Mouse (Mus musculus) layer of hippocampus, postnatal 25 days (tissue): ENCODE data around the gene Cabin1. TPM values are rescaled to one million over a fixed set of nuclear protein-coding genes. Genes with fewer than 3 reads are reported as not detected.

Source experiments
- DNase-seq, 2 experiments: peaks; one replicate each; pipeline ENCODE4 v3.0.0; 2022; ENCODE audit warnings: mixed read lengths in 2 of 2, low spot score in 1 of 2; ENCODE audit errors: extremely low spot score in 1 of 2
- total RNA-seq, 2 experiments: library from RNA; stranded (reverse); gene quantifications; 2 replicates each; pipeline ENCODE4 v1.2.3; 2021

Gene Cabin1
- total RNA-seq, 2 experiments from 2014 or later: 60.6 to 79.2 TPM

DNA sequence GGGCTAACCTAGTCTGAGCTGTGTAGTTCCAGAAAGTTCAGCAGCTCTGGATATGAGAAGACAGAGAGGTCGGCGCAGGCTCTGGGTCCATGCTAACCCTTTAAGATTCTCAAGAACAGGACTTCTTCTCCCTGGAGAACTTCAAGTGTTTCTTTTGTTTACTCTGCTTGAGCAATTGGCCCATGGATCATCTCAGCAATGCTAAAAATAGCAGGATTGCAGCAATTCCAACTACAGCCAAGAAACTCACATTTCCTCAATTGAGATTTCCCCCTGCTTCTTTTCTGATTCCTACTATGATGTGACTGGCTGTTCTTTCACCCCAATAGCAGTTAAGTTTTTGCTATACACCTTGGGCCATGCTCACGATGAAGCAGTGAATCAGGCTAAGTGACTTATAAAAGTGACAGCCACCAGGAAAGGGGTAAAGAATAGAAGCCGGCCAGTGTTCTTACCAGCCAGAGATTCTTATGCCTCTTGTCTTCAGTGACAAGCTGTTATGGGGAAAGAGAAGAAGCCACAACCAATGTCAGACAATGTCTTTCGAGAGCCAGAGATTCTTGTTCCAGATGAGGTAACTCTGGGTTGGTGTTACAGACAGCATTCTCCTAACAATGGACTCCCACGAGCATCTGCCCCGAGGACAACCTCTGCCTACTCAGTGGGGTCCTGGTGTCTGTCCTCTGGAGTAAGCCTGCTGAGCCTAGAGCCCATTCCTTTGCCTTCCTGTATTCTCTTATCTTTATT lies 87.1 kb downstream of the Cabin1 start:
- no peak for DNase-seq

GRCm38 (mm10) chr10:75676286-75676685 lies 87.9 kb downstream of the Cabin1 start:
- DNase-seq: no peak

DNA sequence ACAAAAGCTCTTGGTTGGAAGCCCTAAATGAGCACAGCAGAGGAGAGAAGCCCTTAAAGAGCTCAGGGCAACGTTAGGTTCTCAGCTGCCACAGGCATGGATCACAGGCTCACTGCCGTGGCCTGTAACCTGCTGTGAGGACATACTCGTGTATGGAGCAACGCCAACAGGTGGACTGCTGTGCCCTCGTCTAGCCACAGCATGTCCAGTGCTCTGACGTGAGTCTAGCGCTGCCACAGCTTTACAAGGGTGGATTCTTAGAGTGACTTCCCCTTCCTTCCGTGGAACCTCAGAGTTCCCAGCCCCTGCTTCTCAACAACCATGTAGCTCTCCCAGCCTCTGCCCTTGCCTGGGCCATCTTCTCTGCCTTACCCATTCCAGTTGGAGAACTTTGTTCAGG lies 88.5 kb downstream of the Cabin1 start:
- no peak for DNase-seq

DNA sequence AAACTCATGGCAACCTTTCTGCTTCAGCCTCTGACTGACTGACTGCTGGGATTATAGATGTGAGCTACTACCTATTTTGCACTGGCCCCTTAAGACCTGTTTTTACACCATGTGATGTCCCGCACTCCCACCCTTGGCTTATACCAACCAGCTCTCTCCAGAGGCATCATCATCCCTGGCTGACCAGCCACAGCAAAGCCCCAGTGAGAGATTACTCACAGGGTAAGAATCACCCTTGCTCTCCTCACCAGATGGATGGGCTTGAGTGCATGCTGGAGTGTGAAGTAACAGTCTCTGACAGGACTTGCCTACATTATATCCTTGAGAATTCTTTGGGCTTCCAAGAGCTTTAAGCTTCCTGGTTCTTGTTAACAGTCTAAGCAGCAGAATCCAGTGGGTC lies 94.2 kb downstream of the Cabin1 start:
- no peak for DNase-seq

GRCm38 (mm10) chr10:75667911-75668270 lies 96.2 kb downstream of the Cabin1 start:
- no peak for DNase-seq

- peak; percentile 59 to 60 for DNase-seq
Measured at GRCm38 (mm10) chr10:75667115-75667910, 96.8 kb downstream of the Cabin1 start.

- DNase-seq: no peak
Measured at GRCm38 (mm10) chr10:75666451-75667030, 97.6 kb downstream of the Cabin1 start.

- DNase-seq: no peak
Measured at GRCm38 (mm10) chr10:75664673-75665270, 99.4 kb downstream of the Cabin1 start.

DNA sequence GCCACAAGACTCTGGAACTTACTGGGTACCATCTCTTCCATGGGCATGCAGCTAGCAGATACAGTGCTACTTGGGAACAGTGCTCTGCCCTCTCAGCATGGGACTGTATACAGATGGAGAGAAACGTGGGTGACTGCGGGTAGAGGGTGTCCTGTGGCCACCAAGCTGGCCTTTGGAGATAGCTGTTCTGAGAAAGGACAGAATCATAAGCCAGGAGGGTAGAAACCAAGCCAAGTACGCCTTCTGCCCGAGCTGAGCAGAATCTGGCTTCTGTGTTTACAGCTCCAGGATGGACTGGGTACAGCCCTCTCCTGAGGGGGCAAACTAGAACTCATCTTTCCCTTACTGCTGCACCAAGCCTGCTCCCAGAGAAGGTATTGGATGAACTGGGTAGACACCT lies 101.6 kb downstream of the Cabin1 start:
- DNase-seq: no peak

GRCm38 (mm10) chr10:75661876-75662275 lies 102.3 kb downstream of the Cabin1 start:
- DNase-seq: no peak

DNA sequence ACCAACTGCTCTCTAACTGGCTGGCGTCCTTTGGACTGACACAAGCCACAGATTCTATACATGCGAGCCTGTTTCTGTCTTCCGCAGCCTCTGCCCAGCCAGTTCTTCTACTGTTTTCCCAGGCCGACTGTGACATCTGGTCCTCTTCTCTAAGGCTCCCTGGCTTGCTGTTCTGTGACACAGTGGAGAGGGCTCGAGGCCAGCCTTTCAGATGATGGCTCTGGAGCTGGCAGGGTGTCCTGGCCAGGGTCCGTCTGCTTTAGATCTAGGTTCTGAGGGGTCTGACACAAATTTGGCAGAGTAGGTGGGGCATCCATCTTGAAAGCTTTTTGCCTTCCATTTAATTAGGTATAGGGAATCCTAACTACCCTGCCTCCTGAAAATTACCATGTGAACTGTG lies 102.8 kb downstream of the Cabin1 start:
- no peak for DNase-seq

- DNase-seq: no peak
Measured at GRCm38 (mm10) chr10:75657772-75658171, 106.4 kb downstream of the Cabin1 start.

GRCm38 (mm10) chr10:75657165-75657564 lies 107.0 kb downstream of the Cabin1 start:
- DNase-seq: no peak

DNA sequence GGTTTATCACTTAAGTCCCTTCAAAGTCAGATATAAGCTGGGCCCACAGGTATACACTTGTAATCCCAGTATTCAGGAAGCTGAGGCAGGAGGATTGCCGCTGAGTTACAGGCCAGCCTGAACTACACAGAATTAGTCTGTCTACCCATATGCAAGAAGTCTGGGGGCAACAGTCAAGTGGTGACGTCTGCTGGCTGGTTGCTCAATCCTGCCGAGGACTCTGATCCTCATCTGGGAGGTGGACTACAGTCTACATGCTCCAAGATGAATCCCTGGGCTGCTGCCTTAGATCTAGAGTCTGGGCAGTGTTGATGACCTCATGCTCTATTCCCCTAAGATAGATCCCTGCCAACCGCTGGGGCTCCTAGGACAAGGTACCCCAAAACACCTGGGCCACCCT lies 110.1 kb downstream of the Cabin1 start:
- DNase-seq: no peak

- no peak for DNase-seq
Measured at GRCm38 (mm10) chr10:75651381-75652068, 112.6 kb downstream of the Cabin1 start.

DNA sequence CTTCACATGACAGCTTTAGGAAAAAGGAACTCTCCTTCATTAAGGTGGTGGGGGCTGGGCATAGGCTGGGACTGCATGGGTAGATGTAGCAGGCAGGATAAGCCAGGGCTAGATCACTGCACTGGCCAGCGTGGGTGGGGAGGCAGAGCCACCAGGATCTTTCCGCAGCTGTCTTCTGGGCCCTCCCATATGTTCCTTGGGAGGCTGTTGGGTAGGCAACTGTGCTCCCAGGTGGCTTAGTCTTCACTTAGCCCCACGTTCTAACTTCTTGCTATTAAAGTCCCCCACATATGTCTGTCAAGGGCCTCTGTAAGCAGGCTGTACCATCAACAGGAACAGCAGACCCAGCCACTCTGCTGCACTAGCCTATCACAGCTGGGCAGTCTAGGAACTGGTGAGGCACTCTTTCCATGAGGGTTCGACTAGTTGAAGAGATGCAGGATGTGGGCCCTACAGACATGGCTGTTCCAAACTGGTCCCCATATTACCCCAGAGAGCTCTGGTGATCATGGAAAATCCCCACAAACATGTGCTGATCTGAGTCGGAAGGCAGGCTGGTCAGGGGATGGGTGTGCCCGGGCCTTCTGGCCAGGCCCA lies 113.7 kb downstream of the Cabin1 start:
- DNase-seq: no peak

GRCm38 (mm10) chr10:75649406-75649995 lies 114.6 kb downstream of the Cabin1 start:
- DNase-seq: no peak

DNA sequence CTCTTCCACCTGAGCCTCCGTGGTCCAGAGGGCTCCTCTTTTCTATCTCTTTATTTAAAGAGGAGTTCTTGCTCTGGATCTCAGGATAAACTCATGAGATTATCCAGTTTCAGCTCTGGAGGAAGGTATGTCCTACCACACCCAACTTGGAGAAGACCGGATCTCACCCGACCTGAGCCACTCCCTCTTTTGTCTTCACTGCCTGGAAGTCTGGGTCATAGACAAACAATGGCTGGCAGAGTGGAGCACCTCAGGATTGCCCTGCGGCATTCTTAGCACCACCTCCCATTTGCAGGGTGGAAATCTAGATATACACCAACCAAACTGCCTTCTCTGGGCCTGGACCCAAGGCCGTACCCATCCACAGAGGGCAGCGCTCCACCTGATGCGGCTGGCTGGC lies 115.1 kb downstream of the Cabin1 start:
- no peak for DNase-seq

DNA sequence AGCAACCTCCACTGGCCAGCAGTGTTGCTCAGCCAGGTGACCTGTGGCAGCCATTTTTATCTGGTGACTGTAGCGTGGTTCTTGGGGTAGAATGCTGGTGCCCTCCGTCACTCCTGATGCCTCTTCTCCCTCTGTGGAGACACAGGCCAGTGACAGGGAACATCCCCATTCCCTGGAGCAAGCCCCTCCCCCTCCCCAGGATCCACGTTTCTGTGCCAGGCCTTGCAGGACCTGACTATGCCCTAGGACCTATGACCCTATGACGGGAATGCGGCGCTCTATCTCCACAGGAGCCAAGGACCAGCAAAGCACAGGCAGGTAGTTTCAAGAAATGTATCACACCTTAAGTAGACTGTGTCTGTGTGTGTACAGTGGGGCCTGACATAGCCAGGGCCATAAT lies 116.0 kb downstream of the Cabin1 start:
- no peak for DNase-seq

DNA sequence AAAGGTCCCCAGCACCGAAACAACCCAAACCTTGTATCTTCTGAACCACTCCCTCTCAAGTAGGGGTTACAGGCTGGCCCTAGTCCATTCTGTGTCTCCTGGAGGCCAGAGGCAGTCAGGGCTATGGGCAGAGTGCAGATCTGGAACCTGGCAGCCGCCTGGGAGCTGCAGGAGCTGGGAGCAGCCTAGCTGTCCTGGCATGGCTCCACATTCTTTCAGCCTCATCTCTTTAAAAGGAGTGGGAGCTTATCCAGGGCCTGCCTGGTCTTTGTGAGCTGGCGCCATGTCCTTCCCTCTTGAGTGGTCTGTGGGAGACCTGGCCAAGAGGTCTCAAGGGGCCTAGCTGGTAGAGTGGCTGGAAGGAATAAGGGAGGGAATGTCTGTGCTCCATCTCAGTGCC lies 116.8 kb downstream of the Cabin1 start:
- peak in 1 of 2 experiments; percentile 29 for DNase-seq
